Mouse (Mus musculus) CH12.LX (cell line): Measurements from ENCODE around the gene Tal1.

Experiments
- CTCF ChIP-seq, 2 experiments: IDR thresholded peaks in 1 of 2; conservative IDR thresholded peaks in 1 of 2; 2 replicates each; pipeline ENCODE4 v1.5.1; 2011 to 2012; ENCODE audit warnings: low read depth in 2 of 2, low read length in 2 of 2, improper control_type of control experiment in 1 of 2, inconsistent platforms in 1 of 2, mild to moderate bottlenecking in 1 of 2, moderate library complexity in 1 of 2
- E2F4 ChIP-seq: IDR thresholded peaks from 2 replicates; pipeline ENCODE4 v1.6.1; 2011; ENCODE audit warnings: low read depth, low read length, improper control_type of control experiment; ENCODE audit not compliant: insufficient replicate concordance
- EP300 ChIP-seq: IDR thresholded peaks from 2 replicates; pipeline ENCODE4 v1.6.1; 2011; ENCODE audit warnings: low read length, improper control_type of control experiment
- JUND ChIP-seq: conservative IDR thresholded peaks from 2 replicates; pipeline ENCODE4 v1.6.1; 2011; ENCODE audit warnings: low read depth, low read length, improper control_type of control experiment
- MEF2A ChIP-seq: IDR thresholded peaks from 2 replicates; pipeline ENCODE4 v1.6.1; 2014; ENCODE audit warnings: low read depth, mild to moderate bottlenecking, inconsistent platforms, low read length, improper control_type of control experiment, borderline replicate concordance
- POLR2A ChIP-seq: IDR thresholded peaks from 2 replicates; pipeline ENCODE4 v1.6.1; 2011; ENCODE audit warnings: low read depth, mild to moderate bottlenecking, improper control_type of control experiment, low read length
- POLR2AphosphoS2 ChIP-seq: IDR thresholded peaks from 2 replicates; pipeline ENCODE4 v1.6.1; 2011; ENCODE audit warnings: low read depth, low read length, improper control_type of control experiment
- RCOR1 ChIP-seq: conservative IDR thresholded peaks from 2 replicates; pipeline ENCODE4 v1.6.1; 2012; ENCODE audit warnings: low read depth, mild to moderate bottlenecking, inconsistent platforms, low read length, improper control_type of control experiment
- SMC3 ChIP-seq: IDR thresholded peaks from 2 replicates; pipeline ENCODE4 v1.6.1; 2011; ENCODE audit warnings: low read depth, low read length, improper control_type of control experiment
- TCF12 ChIP-seq: IDR thresholded peaks from 2 replicates; pipeline ENCODE4 v1.6.1; 2014; ENCODE audit warnings: low read depth, mild to moderate bottlenecking, inconsistent platforms, low read length, improper control_type of control experiment
- ZC3H11A ChIP-seq: IDR thresholded peaks from 2 replicates; pipeline ENCODE4 v1.6.1; 2012; ENCODE audit warnings: low read depth, mild to moderate bottlenecking, inconsistent platforms, low read length, improper control_type of control experiment

DNA sequence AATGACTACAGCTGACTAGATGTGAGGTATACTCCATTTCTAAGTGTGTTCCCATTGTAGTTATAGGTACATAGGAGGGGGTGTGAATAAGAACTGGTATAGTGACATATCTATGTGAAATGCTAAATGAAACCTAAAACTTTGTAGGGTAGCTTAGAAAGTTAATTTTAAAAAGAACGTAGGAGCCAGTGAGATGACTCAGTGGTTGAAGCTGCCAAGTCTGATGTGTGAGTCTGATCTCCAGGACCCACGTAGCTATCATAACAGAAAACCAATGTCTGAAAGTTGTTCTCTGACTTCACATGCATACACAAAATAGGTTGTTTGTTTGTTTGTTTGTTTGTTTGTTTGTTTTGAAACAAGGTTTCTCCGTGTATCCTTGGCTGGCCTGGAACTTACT lies 36.2 kb upstream of the Tal1 start:
- TF ChIP-seq E2F4: no peak
- no peak for TF ChIP-seq CTCF (conservative IDR thresholded peaks at IDR 0.05 in 1 of 2, IDR thresholded peaks at IDR 0.05 in 1 of 2; ENCODE audit: low read depth in 2 of 2, low read length in 2 of 2)
- TF ChIP-seq POLR2AphosphoS2: no peak
- no peak for TF ChIP-seq MEF2A
- no peak for TF ChIP-seq ZC3H11A
- no peak for TF ChIP-seq POLR2A
- TF ChIP-seq SMC3: no peak
- TF ChIP-seq TCF12: no peak
- no peak for TF ChIP-seq RCOR1
- TF ChIP-seq JUND: no peak
- no peak for TF ChIP-seq EP300
